Mouse (Mus musculus) retina, embryonic 14.5 days (tissue): Measurements from ENCODE around the gene Sfxn2.

ENCODE experiments used
- DNase-seq: peaks from one replicate; pipeline ENCODE4 v3.0.0-alpha.2; 2015; ENCODE audit warnings: low spot score

Sfxn2 gene

GRCm38 (mm10) chr19:46599375-46600256 is 26.5 kb downstream of the Sfxn2 start:
- no peak for DNase-seq

DNA sequence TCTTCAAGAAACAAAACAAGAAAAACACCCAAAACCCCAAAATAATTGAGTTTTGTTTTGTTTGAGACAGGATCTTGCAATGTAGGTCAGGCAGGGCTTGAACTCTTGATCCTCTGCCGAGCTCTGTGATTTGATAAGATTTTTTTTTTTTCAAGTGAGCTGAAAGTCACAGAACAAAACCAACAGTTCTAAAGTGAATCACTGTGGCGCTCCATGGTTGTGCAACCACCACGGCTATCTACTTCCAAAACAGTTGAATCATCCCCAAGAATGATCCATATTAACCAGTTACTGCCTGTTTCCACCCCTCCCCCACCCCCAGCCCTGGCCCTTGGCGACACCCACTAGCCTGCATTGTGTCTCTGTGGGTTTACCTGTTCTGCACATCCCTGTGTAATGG is 27.2 kb downstream of the Sfxn2 start:
- no peak for DNase-seq

DNA sequence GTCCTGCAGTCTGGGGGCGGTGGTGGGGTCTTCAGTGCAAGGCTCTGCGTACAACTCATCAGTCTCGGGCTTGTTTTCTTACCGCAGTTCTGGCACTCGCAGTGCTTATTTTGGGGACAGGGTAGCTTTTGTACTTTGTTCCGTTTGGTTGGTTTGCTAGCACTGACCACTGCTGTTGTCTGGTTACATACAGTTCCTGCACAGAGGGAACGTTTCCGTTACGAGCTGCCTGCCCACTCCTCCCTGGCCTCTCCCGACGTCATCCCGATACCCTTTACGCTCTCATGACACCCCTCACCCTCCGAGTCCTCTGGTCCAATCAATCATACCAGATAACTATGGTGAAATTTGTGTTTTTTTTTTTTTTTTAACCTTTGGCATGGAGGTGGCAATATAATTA is 28.3 kb downstream of the Sfxn2 start:
- no peak for DNase-seq

GRCm38 (mm10) chr19:46602406-46602805 is 29.2 kb downstream of the Sfxn2 start:
- no peak for DNase-seq

GRCm38 (mm10) chr19:46606718-46607117 is 33.6 kb downstream of the Sfxn2 start:
- no peak for DNase-seq

- no peak for DNase-seq
These were observed 34.3 kb downstream of the Sfxn2 start for GRCm38 (mm10) chr19:46607424-46607823.

DNA sequence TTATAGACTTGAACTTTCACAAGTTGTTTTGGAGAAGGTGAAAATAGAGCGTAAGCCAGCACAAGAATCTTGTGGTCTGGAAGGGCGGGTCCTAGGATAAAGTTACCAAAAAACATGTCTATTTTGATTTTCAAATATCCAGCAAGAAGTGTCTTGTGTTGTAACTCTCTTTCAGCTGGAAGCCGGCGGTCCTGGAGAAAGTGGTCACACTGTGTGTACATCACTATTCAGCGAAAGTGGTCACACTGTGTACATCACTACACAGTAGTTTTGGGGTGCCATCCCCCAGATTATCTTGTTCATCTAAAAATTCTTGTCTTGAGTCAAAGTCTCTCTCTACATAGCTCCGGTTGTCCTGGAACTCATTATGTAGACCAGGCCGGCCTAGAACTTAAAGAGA is 35.0 kb downstream of the Sfxn2 start:
- no peak for DNase-seq

DNA sequence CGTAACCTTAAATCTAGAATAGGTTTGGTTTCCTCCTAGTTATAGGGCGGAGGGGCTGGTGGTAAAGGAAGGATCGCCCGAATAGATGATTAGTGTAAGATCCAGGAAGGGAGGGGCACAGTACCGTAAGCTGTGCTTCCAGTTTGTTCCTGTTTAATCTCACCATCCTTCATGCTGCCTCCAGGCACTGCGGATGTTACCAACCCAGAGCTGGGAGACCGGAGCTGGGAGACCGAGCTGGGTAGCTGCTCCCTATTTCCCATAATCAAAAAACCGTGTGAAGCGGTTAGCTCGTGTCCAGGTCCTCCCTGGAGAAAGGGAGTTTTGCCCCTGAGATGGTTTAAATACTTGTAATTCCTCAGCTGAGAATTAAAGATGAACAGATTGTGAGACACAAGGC is 43.2 kb downstream of the Sfxn2 start:
- DNase-seq: no peak

DNA sequence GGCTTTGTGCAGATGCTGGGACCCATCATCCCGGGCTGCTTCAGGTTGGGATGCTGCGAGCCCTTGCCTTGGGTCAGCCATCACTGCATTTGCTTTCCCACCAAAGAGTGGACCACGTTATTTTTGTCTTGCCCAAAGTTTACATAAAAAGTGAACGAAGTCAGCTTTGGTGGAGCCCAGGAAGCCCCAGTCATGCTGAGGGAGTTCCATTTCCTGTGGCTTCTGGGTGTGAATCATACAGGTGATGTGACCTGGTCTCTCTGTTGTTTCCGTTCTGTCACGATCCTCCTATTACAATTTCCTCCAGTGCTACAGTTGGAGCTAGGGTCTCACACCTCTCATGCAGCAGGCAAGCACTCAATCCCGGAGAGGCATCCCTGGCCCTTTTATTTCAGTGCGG is 44.2 kb downstream of the Sfxn2 start:
- no peak for DNase-seq

GRCm38 (mm10) chr19:46618322-46618721 is 45.2 kb downstream of the Sfxn2 start:
- no peak for DNase-seq

DNA sequence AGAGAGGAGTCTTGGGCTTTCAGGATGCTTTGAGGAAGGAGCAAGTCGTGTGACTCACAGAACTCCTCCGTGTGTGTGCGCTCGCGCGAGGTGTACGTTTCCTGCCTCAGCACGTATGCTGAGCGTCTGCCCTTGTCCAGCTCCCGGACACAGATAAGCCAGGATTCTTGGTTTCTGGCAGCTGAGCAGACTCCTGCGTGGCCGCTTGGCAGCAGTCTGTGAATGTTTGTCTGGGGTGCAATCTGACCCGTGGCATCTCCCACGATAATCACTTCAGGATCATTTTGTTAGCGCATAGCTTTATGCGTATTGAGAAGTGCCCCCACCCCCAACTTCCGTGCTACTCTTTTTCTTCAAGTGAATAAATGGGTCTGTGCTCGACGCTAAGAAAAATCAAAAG is 45.8 kb downstream of the Sfxn2 start:
- DNase-seq: no peak

DNA sequence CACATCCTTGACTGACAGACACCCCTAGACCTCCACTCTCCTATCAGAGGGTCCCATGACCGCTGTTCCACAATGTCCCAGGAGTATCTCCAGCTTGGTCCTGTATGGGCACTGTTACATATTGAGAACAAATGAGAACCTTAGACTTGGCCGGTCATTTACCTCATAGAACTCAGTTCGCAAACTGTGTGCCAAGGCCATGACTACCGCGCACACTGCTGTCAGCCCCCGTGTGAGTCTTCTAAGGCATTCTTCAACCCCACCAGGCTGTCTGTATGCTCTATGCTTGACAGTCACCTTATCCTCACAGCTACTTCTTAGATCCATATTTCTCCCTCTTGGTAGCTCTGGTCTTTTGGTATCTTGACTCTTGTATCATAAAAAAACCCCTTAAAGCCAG is 46.4 kb downstream of the Sfxn2 start:
- no peak for DNase-seq

DNA sequence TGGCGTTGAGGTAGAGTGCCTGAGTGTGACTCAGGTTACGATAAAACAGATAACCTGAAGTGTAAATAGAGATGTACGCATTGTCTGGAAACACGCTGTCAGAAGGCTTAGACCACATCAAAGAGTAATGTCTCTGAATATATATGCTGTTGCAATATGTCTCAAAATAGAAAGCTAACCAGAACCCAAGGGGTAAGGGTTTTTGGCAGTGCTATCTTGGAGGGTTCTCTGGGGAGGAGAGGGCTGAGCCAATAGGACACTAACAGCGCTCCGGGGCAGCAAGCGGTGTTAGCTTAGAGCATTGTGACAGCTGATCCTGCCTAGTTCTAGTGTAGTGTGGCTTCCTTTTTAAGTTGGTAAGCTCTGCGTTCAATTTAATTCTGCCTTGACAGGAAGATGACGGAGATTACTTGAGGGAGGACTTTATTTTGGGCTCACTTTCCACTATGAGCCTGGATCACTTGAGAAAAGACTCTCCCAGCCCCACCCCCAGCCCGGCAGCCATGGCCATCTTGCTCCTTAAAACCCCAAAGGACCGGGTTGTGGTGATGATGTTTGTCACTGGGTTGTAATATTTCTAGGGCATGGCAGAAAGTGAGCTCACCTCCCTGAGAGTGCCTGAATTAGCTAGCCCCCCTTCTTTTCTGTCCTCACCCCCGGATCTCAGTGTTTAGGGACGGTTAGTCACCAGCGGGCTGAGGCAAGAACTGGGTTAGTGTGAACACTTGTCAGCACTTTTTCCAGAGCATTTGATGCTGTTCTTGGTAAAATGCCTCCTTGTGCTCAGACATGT is 47.0 kb downstream of the Sfxn2 start:
- DNase-seq: no peak

- DNase-seq: no peak
These were observed 48.3 kb downstream of the Sfxn2 start for GRCm38 (mm10) chr19:46621236-46622183.

DNA sequence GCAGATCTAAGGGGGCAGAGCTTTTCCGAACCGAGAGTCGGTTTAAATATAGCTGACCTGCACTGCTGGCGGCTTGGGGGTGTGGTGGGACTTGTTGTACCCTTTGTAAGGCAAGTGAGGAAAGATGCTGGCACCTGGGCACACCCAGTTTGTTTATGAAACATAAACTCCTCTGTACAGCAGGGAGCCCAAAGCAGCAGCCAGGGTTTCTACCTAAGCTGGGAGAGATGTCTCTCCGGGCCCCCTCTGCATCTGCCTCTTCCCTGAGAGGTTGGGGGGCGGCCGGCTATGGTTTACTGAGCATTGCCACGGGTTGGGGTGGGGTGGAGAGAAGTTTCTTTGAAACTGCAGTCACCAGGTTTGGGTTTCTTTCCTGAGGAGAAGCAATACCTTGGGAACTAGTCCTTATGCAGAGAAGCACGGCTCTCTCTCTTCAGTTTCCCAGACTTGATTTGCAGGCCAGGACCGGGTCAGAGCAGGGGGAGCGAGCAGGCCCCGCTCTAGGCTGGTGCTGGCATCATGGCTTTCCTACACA is 49.6 kb downstream of the Sfxn2 start:
- DNase-seq: peak; percentile 45

GRCm38 (mm10) chr19:46623194-46623667 is 50.1 kb downstream of the Sfxn2 start:
- DNase-seq: peak; percentile 45

GRCm38 (mm10) chr19:46623790-46624772 is 50.9 kb downstream of the Sfxn2 start:
- peak; percentile 46 for DNase-seq

- DNase-seq: no peak
These were observed 51.9 kb downstream of the Sfxn2 start for GRCm38 (mm10) chr19:46625015-46625414.

DNA sequence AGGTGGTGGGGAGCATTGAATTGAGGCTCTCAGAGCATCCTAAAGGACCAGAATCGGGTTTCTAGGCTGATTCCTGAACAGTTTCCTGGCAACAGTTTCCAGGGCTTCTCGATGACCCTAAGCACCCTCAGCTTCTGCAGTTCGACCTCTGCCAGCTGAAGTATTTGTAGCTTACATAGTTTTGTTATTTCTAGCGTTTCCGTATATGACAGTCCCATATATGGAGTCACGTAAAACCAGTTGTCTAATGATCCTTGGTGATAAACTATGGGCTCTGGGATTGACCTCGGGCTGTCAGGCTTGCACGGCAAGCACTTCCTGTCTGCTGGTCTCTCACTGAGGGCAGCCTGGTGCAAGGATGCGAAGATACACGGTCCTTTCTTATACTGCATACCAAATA is 52.4 kb downstream of the Sfxn2 start:
- DNase-seq: no peak

- DNase-seq: no peak
These were observed 55.2 kb downstream of the Sfxn2 start for GRCm38 (mm10) chr19:46628403-46628802.
